Mouse (Mus musculus) kidney, embryonic 16.5 days (tissue): ENCODE data around the gene Asap2. TPM values are rescaled to one million over a fixed set of nuclear protein-coding genes. Genes with fewer than 3 reads are reported as not detected.

ENCODE experiments used
- ATAC-seq: fragments of 200-750 bp; cut with Nextera tagmentation; 2 replicates; pipeline ENCODE4 v1.8.0; 2017; ENCODE audit warnings: moderate TSS enrichment; ENCODE audit not compliant: low FRiP score, low TSS enrichment
- H3K27ac ChIP-seq: fragments of 300-500 bp; sonication (generic); 2 replicates; pipeline ENCODE4 v1.5.1; 2014; ENCODE audit warnings: low read length
- H3K27me3 ChIP-seq: fragments of 300-500 bp; sonication (generic); 2 replicates; pipeline ENCODE4 v1.6.1; 2014; ENCODE audit warnings: low read length, control low read depth, mixed read lengths; ENCODE audit not compliant: insufficient read depth
- H3K36me3 ChIP-seq: fragments of 300-500 bp; sonication (generic); 2 replicates; pipeline ENCODE4 v1.6.1; 2014; ENCODE audit warnings: low read length, control low read depth, mixed read lengths; ENCODE audit not compliant: insufficient read depth
- H3K4me1 ChIP-seq: fragments of 300-500 bp; sonication (generic); 2 replicates; pipeline ENCODE4 v1.6.1; 2014; ENCODE audit warnings: low read length, control low read depth, mixed read lengths; ENCODE audit not compliant: insufficient read depth
- H3K4me2 ChIP-seq: fragments of 300-500 bp; sonication (generic); replicated peaks from 2 replicates; pipeline ENCODE4 v1.6.1; 2014; ENCODE audit warnings: low read depth, low read length
- H3K4me3 ChIP-seq: fragments of 300-500 bp; sonication (generic); 2 replicates; pipeline ENCODE4 v1.5.1; 2014; ENCODE audit warnings: mild to moderate bottlenecking, low read length
- H3K9ac ChIP-seq: fragments of 300-500 bp; sonication (generic); replicated peaks from 2 replicates; pipeline ENCODE4 v1.6.1; 2014; ENCODE audit warnings: low read length
- H3K9me3 ChIP-seq: fragments of 300-500 bp; sonication (generic); 2 replicates; pipeline ENCODE4 v1.6.1; 2016; ENCODE audit warnings: low read length, control low read depth
- WGBS: fragments of 180-500 bp; shearing (Covaris S2); extraction: QIAGEN DNeasy Blood & Tissue Kit; methylation state at CpG from one replicate; pipeline ENCODE4 v1.1.7; 2014; 5-methylcytosine and 5-hydroxymethylcytosine counted together
- polyA plus RNA-seq: library from polyadenylated mRNA; unstranded; fragments of >200 nt; fragmentation: Nextera tagmentation; extraction: Ambion mirVana; gene quantifications from 2 replicates; pipeline ENCODE4 v1.2.1, GENCODE M21; 2015

The Asap2 gene
- polyA plus RNA-seq, 1 experiment from 2014 or later = 8.1 TPM

GRCm38 (mm10) chr12:21141691-21142300 lies 151.5 kb downstream of the Asap2 start:
- H3K4me1 ChIP-seq = peaks cover 31% of the 10 kb centered on the region
- no peak overlapping the region for H3K9ac ChIP-seq
- no peaks in the 10 kb centered on the region for H3K36me3 ChIP-seq
- H3K9me3 ChIP-seq = no peaks in the 10 kb centered on the region
- H3K4me2 ChIP-seq = no peak overlapping the region
- WGBS = 77% methylated on average over 5 of the region's 5 CpGs
- no peak overlapping the region for H3K27ac ChIP-seq
- no peak overlapping the region for H3K4me3 ChIP-seq
- no peak for ATAC-seq
- no peaks in the 10 kb centered on the region for H3K27me3 ChIP-seq

- Histone ChIP-seq H3K27ac (no peak overlapping the region), H3K4me3 (no peak overlapping the region), H3K4me1 (peaks cover 29% of the 10 kb centered on the region), H3K27me3 (no peaks in the 10 kb centered on the region), H3K9ac (no peak overlapping the region), H3K4me2 (no peak overlapping the region), H3K36me3 (no peaks in the 10 kb centered on the region), H3K9me3 (no peaks in the 10 kb centered on the region)
- ATAC-seq = no peak
- WGBS = 55% methylated on average over 9 of the region's 9 CpGs
These were observed 152.4 kb downstream of the Asap2 start for GRCm38 (mm10) chr12:21142489-21143254.

GRCm38 (mm10) chr12:21144602-21145001 lies 154.3 kb downstream of the Asap2 start:
- no peaks in the 10 kb centered on the region for H3K36me3 ChIP-seq
- ATAC-seq = 0 out of 2 replicates have a peak, but pooled peaks have one; percentile 28

GRCm38 (mm10) chr12:21145050-21145449 lies 154.8 kb downstream of the Asap2 start:
- H3K4me3 ChIP-seq = no peak overlapping the region
- WGBS = 86% methylated on average over 5 of the region's 5 CpGs
- ATAC-seq = no peak
- no peak overlapping the region for H3K9ac ChIP-seq
- no peaks in the 10 kb centered on the region for H3K36me3 ChIP-seq
- H3K27me3 ChIP-seq = no peaks in the 10 kb centered on the region
- H3K4me2 ChIP-seq = no peak overlapping the region
- H3K27ac ChIP-seq = no peak overlapping the region
- H3K9me3 ChIP-seq = no peaks in the 10 kb centered on the region
- 0 out of 2 replicates have a peak, but pooled peaks cover 8% of the 10 kb centered on the region for H3K4me1 ChIP-seq

More at GRCm38 (mm10) chr12:21144602-21145001, 154.3 kb downstream of the Asap2 start:
- H3K4me3 ChIP-seq = no peak overlapping the region
- H3K27ac ChIP-seq = no peak overlapping the region
- peaks cover 11% of the 10 kb centered on the region; the same call in 1 of the 2 replicates for H3K4me1 ChIP-seq
- H3K4me2 ChIP-seq = no peak overlapping the region
- 53% methylated on average over 5 of the region's 5 CpGs for WGBS
- H3K9me3 ChIP-seq = no peaks in the 10 kb centered on the region
- no peak overlapping the region for H3K9ac ChIP-seq
- no peaks in the 10 kb centered on the region for H3K27me3 ChIP-seq

GRCm38 (mm10) chr12:21146826-21147225 lies 156.6 kb downstream of the Asap2 start:
- WGBS = 63% methylated on average over 4 of the region's 4 CpGs
- no peak overlapping the region for H3K9ac ChIP-seq
- ATAC-seq = no peak
- 0 out of 2 replicates have a peak, but pooled peaks cover 15% of the 10 kb centered on the region for H3K4me1 ChIP-seq
- no peaks in the 10 kb centered on the region for H3K36me3 ChIP-seq
- no peak overlapping the region for H3K27ac ChIP-seq
- no peaks in the 10 kb centered on the region for H3K9me3 ChIP-seq
- no peak overlapping the region for H3K4me3 ChIP-seq
- H3K27me3 ChIP-seq = no peaks in the 10 kb centered on the region
- H3K4me2 ChIP-seq = no peak overlapping the region

- Histone ChIP-seq H3K9me3 (no peaks in the 10 kb centered on the region), H3K27me3 (no peaks in the 10 kb centered on the region), H3K36me3 (no peaks in the 10 kb centered on the region), H3K9ac (no peak overlapping the region), H3K4me1 (peaks cover 30% of the 10 kb centered on the region; the same call in 1 of the 2 replicates), H3K4me3 (no peak overlapping the region), H3K27ac (no peak overlapping the region), H3K4me2 (no peak overlapping the region)
- no peak for ATAC-seq
- 81% methylated on average over 8 of the region's 8 CpGs for WGBS
These were observed 163.0 kb downstream of the Asap2 start for GRCm38 (mm10) chr12:21153279-21153707.

GRCm38 (mm10) chr12:21155062-21155461 lies 164.8 kb downstream of the Asap2 start:
- Histone ChIP-seq H3K4me3 (no peak overlapping the region), H3K27ac (0 out of 2 replicates have a peak overlapping the region, but pooled peaks have one; percentile 21), H3K4me1 (peaks cover 42% of the 10 kb centered on the region), H3K27me3 (no peaks in the 10 kb centered on the region), H3K9ac (no peak overlapping the region), H3K36me3 (no peaks in the 10 kb centered on the region), H3K4me2 (no peak overlapping the region), H3K9me3 (no peaks in the 10 kb centered on the region)
- peak; percentile 53 for ATAC-seq
- whole genome bisulfite sequencing = 39% methylated on average over 4 of the region's 4 CpGs

- ATAC-seq = no peak
- peaks cover 48% of the 10 kb centered on the region for H3K4me1 ChIP-seq
- no peak overlapping the region for H3K4me3 ChIP-seq
- no peaks in the 10 kb centered on the region for H3K36me3 ChIP-seq
- no peak overlapping the region for H3K9ac ChIP-seq
- H3K4me2 ChIP-seq = no peak overlapping the region
- no peaks in the 10 kb centered on the region for H3K9me3 ChIP-seq
- H3K27ac ChIP-seq = 0 out of 2 replicates have a peak overlapping the region, but pooled peaks have one; percentile 5
- 64% methylated on average over 7 of the region's 7 CpGs for WGBS
- H3K27me3 ChIP-seq = no peaks in the 10 kb centered on the region
These were observed 169.0 kb downstream of the Asap2 start for GRCm38 (mm10) chr12:21159304-21159703.

GRCm38 (mm10) chr12:21160327-21160828 lies 170.1 kb downstream of the Asap2 start:
- Histone ChIP-seq H3K36me3 (no peaks in the 10 kb centered on the region), H3K4me1 (peaks cover 50% of the 10 kb centered on the region), H3K9me3 (no peaks in the 10 kb centered on the region), H3K27ac (no peak overlapping the region; the same call in 1 of the 2 replicates), H3K4me3 (no peak overlapping the region), H3K27me3 (no peaks in the 10 kb centered on the region), H3K4me2 (no peak overlapping the region), H3K9ac (no peak overlapping the region)
- WGBS = 50% methylated on average over 8 of the region's 8 CpGs
- no peak for ATAC-seq

GRCm38 (mm10) chr12:21161841-21162240 lies 171.6 kb downstream of the Asap2 start:
- Histone ChIP-seq H3K27me3 (no peaks in the 10 kb centered on the region), H3K27ac (no peak overlapping the region), H3K4me3 (no peak overlapping the region), H3K36me3 (no peaks in the 10 kb centered on the region), H3K4me1 (peaks cover 61% of the 10 kb centered on the region), H3K9ac (no peak overlapping the region), H3K4me2 (no peak overlapping the region), H3K9me3 (no peaks in the 10 kb centered on the region)
- WGBS = 93% methylated on average over 4 of the region's 4 CpGs
- no peak for ATAC-seq
